Mouse (Mus musculus): ENCODE data around the gene Shtn1.

The Shtn1 gene

DNA sequence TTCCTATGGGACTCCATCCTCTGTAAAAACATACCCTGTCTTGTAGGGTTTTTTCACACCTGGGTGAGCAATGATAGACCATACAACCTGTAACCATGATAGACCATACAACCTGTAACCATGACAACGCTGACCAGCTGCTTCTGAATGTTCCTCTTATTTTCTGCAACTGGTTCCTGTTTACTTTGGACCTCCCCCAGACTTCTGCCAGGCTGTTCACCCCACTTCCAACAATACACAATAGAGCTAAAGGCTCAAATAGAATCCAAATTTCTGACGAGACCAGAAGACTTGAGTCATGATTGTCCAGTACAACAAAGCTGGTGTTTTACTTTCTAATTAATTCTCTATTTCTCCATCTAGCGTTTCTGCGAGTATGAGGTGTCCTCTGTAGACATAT, 23.8 kb downstream of the Shtn1 start:
- no peak for DNase-seq (ENCODE audit: low read depth, low spot score)

DNA sequence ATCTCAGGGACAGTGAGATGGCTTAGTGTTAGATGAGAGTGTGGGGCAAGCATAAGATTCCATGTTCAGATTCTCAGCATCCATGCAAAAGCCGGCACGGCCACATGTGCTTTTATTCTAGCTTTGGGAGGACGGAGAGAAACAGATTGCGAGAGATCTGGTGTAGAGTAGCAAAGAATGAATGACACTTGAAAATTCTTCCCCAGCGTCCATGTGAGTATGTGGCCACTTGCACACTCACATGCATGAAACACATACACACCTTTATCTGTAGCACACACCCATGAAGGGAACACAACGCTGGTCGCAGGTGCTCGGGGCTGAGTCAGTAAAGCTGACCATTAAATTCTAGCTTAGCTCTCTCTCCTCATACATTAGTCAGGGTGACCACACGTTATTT, 24.3 kb downstream of the Shtn1 start:
- DNase-seq (ENCODE audit: low read depth, low spot score), result no peak

DNA sequence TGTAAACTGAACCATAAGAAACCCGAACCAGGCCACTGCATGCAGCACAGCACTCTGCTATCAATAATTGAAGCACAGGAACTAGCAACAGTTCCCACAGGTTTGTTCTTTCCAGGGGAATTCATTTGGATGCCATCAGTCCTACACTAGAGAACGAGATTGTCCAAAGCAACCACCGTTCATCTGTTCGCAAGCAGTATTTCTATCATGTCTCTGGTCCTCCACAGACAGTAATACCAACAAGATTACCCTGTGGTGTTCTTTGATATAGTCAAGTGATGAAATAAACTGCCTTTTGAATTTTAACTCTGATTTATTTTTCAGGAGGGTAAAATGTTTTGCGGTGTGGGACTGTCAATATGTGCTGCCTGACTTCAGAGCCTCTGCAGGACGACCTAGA, 27.0 kb downstream of the Shtn1 start:
- DNase-seq (ENCODE audit: low read depth, low spot score), result no peak

DNA sequence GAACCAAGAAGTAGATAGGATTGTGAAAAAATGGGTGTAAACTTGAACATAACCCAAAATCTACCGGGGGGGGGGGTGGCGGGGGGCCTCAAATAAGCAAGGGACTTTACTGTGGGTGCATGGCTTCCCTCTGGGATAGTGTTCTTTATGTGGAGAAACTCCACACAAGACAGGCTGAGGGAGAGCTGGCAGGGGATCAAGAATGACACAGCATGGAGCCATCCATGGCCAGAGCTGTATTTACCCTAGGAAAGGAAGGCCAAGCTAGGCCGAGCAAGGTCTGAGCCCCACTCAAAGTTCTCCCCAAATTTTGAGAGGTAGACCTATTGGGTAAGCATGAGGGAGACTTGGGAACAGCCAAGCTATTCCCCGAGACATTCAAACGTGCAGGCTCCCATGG, 28.4 kb downstream of the Shtn1 start:
- no peak for DNase-seq (ENCODE audit: low read depth, low spot score)

DNA sequence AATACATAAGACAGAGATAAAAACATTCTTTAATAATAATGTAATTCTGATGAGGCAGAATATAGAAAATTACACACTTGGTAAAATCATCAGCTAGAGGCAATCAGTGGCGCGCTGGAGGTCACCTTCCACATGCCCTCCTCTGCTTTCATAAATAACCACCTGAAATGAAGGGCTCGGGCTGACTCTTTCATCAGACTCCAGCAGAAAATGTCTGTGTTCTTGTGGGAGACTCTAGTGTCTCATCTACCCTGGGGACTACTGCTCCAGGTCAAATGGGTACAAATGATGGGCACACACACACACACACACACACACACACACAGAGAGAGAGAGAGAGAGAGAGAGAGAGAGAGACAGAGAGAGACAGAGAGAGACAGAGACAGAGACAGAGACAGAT, 34.8 kb downstream of the Shtn1 start:
- no peak for DNase-seq (ENCODE audit: low read depth, low spot score)

DNA sequence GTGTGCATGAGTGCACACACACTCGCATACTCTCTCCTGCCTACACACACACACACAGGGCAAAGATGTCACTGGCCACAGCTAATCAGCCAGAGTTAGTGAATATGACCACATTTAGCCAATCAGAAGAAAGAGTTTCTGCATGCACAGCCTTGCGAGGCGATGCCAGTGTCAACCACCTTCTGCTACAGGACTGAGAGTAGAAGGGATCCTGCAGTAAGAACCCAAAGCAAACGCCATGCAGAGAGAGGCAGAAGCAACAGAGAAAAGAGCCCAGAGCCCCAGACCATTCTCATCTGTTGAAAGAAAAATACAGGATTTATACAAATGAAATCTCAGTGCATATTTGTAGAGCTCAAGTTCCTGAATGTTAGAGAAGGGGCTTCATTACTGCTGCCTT, 37.1 kb downstream of the Shtn1 start:
- DNase-seq (ENCODE audit: low read depth, low spot score), result no peak

DNA sequence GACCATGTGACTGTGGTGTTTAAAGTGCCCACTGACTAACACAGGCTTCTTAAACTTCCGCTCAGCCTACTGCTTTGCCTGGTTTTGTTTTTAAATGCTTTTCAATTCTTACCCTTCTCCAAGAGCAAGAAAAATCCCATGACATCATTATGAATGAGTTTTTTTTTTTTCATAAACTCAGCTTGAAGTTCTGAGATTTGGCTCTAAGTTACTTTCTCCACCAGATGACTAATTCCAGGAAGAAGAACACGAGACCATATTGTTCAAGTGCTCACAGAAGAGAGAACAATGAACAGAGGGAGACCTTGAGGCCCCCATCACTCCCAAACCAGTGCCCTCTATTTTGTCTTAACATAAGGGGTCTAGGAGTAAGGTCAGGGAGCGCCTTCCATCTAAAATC, 39.1 kb downstream of the Shtn1 start:
- DNase-seq (ENCODE audit: low read depth, low spot score), result no peak

DNA sequence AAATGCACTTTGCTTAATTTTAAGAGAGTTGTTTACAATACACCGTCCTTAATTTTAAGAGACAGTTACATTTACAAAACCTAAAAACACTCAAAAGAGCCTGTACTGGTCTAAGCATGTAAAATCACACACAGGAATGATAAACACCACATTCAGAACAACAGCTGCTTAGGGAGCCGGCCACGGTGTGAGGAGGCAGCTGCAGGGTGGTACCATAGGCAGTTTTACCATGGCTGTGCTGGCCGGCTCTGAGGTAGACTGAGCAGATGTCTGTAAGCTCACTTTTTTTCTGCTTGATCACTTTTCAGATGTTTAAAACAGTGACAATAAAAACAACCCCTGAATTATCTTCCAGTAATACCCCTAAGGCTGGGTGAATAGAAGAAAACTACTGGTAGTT, 42.7 kb downstream of the Shtn1 start:
- DNase-seq (ENCODE audit: low read depth, low spot score), result no peak

DNA sequence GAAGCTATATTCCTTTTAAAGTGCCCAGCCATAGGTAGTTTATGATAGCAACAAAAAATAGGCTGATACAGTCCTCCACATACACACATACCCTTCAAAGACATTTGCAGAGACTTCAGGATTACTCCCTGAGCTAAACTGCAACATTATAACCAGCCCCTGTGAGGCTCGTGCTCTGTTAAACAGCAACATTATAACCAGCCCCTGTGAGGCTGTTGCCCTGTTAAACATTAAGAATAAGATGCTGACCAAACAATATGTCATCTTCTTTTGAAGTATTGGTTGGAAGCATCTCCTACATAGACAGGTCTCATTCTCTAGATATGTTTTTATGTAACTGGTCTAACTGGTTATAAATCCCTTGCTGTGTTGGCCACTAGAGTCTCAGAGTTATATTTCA, 45.7 kb downstream of the Shtn1 start:
- no peak for DNase-seq (ENCODE audit: low read depth, low spot score)

DNA sequence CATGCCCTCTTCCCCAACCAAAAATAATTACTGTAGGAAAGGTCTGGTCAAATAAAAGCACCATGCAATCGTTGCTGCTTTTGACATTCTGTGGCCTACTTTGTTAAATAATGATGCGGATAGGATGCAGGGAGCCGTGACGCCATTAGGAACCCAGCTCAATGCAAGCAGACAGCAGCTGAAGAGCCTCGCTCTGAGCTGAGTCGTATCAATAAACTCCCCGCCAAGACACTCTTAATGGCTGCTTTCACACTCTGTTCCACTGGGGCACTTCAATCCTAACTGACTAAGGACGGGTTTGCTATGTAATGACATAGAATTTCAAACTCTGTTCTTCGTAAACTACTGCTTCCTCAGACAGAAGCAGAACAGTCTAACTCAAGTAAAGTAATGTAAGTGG, 46.9 kb downstream of the Shtn1 start:
- no peak for DNase-seq (ENCODE audit: low read depth, low spot score)

DNA sequence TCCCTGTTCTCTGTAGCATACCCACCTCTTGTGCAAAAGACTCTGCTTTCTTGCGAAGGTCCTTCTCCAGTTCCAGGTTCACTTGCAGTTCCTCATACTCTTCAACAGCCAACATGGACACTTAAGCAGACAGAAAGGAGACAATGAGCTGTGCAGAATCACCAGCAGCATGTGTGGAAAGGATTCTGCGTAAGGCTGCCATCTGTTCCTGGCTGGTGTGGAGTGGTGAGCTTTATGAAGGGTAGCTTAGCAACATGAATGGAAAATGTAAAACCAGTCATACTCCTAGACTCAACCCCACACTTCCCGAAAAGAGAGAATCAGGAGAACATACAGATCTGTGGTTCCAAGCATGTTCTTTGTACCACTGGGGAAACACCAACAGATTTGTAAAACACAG, 47.8 kb downstream of the Shtn1 start:
- DNase-seq (ENCODE audit: low read depth, low spot score), result no peak

DNA sequence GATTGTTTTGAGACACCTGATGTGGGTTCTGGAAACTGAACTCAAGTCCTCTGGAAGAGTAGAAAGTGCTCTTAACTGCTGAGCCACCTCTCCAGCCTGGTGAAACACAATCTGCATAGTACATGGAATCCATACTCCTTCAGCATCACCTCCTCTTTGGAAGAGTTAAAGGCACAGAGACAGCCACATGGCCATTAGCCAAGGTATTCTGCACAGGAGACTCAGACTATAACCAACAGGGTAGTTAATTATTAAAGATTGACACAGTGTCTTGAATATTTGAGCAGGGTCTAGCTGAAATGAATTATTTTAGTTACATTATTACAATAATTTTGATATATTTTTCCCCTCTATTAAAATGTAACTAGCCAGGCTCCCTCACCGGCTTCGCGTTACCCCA, 52.0 kb downstream of the Shtn1 start:
- DNase-seq (ENCODE audit: low read depth, low spot score), result no peak

DNA sequence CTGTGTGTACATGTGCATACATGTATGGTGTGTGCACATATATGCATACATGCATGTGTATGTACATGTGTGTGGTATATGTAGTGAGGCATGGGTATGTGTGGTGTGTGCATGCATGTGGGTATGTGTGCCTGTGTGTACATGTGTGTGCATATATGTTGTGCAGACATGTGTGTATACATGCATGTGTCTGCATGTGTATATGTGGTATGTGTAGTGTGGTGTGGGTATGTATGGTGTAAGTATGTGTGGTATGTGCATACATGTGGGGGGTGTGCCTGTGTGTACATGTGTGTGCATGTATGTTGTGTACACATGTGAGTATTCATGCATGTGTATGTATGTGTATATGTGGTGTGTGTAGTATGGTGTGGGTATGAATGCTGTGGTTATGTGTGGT, 54.3 kb downstream of the Shtn1 start:
- no peak for DNase-seq (ENCODE audit: low read depth, low spot score)

DNA sequence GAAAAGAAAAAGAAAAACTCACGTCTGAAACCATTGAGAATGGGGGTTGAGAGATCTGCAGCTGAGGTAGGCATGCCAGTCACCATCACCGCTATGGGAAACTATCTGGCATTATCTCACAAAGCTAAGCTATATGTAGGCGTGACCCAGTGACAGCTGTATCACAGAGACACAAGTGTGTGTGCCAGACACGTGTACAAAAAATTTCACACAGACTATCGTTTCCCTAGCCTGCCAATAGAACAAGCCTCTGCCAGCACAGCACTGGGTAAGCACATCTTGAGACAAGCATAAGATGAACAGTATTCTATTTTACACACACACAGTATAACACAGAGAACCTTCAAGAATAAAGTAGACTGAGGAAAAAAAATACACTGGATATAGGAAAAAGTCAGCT, 65.1 kb downstream of the Shtn1 start:
- DNase-seq (ENCODE audit: low read depth, low spot score), result no peak

DNA sequence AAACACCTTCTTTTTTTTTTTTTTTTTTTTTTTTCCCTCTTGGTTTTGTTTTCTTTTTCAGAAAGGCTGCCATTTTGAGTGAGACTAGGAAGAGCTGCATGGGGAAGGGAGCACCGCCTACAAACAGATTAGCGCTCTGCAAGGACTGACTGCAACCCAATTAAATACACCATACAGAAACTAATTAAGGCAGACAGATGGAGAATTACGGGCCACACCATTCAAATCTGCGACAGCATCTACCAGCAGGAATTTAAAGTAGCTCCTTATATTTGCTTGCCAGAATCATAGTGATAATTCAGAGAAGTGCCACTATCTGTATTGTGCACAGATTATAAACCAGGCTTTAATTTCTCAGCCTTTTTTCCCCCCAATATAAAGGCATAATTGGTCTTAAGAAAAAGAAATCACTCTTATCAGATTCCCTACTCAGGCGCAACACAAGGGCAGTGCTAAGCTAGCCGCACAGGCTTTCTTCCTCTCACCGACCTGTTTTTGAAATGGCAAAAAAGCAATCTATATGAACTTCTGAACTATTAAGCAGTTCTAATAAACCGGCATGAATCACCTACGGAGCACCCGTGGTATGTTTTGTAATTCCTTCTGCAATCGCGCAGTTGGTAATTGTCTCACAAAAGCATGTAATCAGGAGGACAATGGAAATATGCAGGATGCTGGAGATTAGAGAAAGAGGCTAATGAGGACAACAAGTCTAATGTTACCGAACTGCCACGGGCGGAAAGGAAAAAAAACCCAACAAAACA, 69.1 kb downstream of the Shtn1 start:
- peak; percentile 73 for DNase-seq (ENCODE audit: low read depth, low spot score)

DNA sequence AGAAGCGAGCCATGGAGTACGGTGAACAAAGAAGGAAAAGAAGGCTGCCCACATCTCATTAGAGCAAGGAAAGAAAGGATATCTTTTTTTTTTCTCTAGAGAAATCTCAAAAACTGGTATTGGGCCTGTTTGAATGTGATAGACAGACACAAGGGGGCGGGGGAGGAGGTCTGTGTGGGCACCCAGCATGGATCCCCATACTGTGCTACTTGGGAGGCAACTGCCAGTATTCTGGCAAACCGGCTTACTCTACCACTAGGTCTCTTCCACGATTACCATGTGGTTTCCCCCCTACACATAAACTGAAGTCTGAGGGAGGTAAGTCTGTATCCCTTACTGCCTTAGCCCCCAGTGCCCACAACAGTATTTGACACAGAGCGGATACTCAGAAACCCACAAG, 73.1 kb downstream of the Shtn1 start:
- DNase-seq (ENCODE audit: low read depth, low spot score), result no peak

DNA sequence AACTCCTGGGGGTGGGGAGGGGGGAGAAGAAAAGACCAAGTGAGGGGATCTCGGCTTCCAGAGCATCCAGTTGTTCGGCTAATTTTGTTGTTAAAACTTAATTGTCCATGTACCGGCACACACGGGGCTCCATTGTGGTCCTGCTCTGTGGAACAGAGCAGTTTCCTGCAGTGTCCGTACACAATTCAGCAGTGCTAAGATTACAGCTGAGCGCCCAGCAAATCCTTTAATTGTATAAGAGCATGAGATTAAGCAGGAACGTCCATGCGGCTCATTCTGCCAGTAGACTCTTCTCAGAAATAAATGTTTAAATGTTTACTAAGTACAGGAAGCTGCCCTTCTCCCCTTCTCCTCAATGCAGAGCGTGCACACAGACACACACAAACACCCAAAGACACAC, 94.3 kb downstream of the Shtn1 start:
- DNase-seq (ENCODE audit: low read depth, low spot score), result no peak

DNA sequence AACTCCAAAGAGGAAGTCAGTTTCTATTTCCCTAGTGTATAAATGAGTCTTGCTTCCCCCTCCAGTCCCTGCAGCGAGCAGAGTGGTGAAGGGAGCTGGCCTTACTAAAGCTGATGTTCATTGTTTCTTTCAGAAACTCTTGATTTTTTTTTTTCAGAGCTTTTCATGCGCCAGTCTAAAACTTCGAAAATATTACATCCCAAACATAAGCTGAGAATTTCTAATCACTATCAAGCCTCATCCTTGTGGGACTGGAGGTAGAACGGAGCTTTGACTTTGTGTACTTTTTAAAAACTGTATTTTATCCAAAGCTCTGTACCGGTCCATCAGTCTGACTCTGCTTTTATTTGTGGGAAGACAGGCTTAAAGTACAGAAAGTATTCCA, 95.9 kb downstream of the Shtn1 start:
- DNase-seq (ENCODE audit: low read depth, low spot score), result no peak

DNA sequence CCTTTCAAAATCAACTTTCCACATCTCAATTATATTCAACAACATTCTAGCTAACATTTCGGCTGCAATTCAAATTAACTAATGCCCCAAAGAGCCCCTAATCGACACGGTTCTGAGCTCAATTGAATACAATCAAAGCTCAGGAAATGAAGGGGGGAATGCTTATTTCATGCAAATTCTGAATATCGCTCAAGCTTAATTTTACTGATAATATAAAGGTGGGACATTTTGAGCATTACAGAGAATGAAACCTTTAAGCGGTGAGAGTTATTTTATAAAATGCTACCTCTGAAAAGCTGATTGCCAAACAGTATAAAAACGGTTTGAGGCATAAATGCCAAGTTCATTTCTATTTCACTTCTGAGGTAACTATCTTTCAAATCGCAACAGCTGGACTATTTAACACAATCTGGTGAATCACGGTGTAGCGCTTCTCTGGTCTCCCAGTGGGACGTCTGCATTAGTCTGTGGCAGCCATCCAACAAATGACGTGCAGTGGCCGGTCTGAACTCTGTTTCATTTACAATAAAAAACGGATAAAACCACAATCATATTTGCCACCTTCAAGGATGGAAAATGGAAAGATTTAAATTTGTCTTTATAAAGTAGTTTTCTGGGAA, 96.4 kb downstream of the Shtn1 start:
- no peak for DNase-seq (ENCODE audit: low read depth, low spot score)

DNA sequence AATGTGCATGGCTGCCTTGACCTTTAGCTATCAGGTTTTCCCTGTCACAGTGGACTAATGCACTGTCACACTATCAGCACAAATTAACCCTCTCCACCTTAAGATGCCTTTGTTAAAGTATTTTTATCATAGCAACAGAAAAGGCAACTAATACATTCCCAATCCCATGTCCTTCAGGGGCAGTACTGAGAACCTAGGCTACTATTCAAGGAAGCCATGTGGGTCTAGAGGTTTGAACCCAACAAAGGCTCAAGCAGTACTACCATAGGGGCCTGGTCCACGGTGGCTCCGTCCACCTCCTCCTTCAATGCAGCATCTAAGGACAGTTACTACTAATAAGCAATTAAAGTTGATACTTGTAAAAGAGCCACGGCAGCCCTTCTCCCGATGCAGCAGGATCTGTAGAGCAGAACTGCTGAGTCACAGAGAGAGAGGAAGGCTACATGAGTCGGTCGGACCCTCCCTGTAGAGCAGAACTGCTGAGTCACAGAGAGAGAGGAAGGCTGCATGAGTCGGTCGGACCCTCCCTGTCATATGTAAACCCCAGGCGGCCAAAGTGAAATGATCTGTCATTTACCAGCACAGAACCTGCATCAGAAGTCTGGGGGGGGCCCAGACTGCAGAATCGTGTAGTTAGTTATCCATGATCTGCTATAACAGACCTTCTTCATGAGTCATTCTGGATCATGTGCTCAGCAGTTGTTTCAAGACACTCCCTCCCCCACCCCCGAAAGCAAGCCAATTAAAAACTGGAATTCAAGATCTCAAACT, 97.3 kb downstream of the Shtn1 start:
- no peak for DNase-seq (ENCODE audit: low read depth, low spot score)

DNA sequence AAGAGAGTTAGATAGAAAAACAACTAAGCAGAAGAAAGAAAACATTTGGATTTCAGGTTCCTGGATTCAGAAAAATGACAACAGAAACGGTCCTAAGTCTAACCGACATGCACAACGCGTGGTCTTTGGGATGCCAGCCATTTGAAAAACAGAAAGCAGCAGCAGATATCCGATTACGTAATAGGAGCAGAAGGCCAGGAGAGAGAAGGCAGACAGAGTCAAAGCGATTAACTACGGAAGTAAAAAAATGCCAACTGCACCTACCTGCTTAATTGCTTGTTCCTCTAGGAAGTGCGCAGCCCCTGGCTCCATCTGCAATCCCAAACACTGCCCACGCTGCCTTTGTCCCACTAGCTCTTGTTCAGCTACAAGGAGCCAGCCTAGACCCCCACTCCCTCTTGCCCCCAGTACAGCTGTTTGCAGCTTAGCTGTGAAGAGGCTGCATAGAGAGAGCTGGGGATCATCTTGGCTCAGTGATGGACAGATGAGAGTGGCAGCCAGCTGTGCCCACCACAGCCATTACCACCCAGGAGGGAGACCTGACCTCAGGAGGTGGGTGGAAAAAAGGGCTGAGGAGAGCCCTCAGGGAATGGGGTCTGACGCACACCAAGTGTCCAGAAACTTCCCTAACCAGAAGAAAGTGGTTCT, 100.6 kb downstream of the Shtn1 start:
- no peak for DNase-seq (ENCODE audit: low read depth, low spot score)

DNA sequence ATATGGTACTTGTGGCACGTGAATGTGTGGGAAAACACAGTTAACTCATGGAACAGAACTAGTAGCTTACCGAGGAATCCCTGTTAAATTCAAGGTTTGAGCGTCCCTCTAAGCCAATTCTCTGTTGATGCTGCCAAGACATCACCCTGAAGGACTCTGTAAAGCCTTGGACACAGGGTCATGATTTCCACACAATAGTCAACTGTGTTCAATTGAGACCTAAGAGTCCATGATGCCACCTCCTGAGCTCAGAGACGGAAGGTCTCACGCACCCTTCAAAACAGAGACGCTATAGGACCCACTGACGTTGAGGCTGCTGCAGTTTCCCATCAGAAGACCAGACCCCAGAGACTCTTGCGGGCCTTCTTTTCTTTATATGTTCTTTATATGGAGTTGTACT, 101.8 kb downstream of the Shtn1 start:
- DNase-seq (ENCODE audit: low read depth, low spot score), result no peak

DNA sequence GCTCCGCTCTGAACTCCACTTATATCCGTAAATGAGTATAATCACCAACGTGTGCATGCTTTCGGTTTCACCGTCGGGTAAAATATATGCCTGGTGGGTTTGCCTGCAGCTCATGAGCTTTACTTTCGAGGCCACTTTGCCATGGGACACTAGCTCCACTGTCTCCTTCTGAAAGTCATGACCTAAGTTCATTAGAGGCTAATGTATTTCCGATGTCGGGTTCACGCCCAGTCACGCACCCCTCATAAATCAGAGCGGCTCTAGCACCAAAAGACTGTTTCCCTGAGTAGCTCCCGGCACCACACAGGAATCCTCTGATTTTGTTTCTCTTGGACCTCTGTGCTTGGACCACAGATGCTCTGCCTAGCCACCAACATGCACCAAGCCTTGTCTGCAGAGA, 105.1 kb downstream of the Shtn1 start:
- DNase-seq (ENCODE audit: low read depth, low spot score), result no peak
